Mouse (Mus musculus): ENCODE measurements at regions not wholly inside any gene's neighbourhood (a gene's known extent, or its start where the extent isn't known, plus 50 kb on each side); places are given as distances from the start of the nearest gene placed in this dataset.

GRCm38 (mm10) chr7:95682521-95682920 lies 488.5 kb upstream of the Tenm4 start:
- 52% methylated on average over 3 of the region's 3 CpGs for WGBS
- TF ChIP-seq CTCF (IDR thresholded peaks at IDR 0.05; ENCODE audit: low read depth), result no peak
- DNase-seq (ENCODE audit: low spot score), result no peak

DNA sequence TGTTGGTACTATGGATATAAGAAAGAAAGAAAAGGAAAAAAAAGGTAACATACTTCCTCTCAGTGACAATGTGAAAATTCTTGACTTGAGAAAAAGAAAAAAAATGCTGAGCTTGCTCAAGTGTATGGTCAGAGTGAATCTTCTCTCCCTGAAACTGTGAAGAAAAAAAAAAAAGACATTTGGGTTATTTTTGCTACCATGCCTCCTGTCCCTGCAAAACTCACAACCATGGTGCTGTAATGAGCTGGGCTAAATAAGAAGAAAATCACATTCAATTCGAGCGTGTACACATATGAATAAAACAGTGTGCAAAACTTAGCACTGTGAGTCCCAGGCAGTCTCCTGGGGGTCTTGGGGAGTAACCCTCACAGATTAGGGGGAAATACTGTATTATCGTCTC lies 483.3 kb upstream of the Tenm4 start:
- no peak overlapping the region for H3K4me2 ChIP-seq (ENCODE audit: low read length)
- H3K9ac ChIP-seq (ENCODE audit: low read depth, low read length), result no peak overlapping the region
- H3K27me3 ChIP-seq (ENCODE audit: insufficient read depth, low read length), result no peaks in the 10 kb centered on the region
- ATAC-seq (replicated peaks; ENCODE audit: low FRiP score, low read depth), result no peak
- no peaks in the 10 kb centered on the region for H3K36me3 ChIP-seq (ENCODE audit: insufficient read depth, low read length)
- 75% methylated on average over 3 of the region's 3 CpGs for WGBS
- H3K4me3 ChIP-seq (replicated peaks; ENCODE audit: low read depth, low read length), result no peak overlapping the region
- H3K4me1 ChIP-seq (replicated peaks; ENCODE audit: insufficient read depth, low read length), result no peaks in the 10 kb centered on the region
- H3K9me3 ChIP-seq (replicated peaks; ENCODE audit: low read length), result no peaks in the 10 kb centered on the region
- H3K27ac ChIP-seq, result no peak overlapping the region
- DNase-seq (ENCODE audit: low spot score), result no peak
- no peak for TF ChIP-seq CTCF (IDR thresholded peaks at IDR 0.05; ENCODE audit: low read depth)

More at GRCm38 (mm10) chr7:95682521-95682920, 488.5 kb upstream of the Tenm4 start:
- Histone ChIP-seq H3K4me3 (replicated peaks; ENCODE audit: low read depth, low read length) (no peak overlapping the region), H3K4me1 (replicated peaks; ENCODE audit: insufficient read depth, low read length) (no peaks in the 10 kb centered on the region), H3K27me3 (ENCODE audit: insufficient read depth, low read length) (no peaks in the 10 kb centered on the region), H3K4me2 (ENCODE audit: low read length) (no peak overlapping the region), H3K27ac (no peak overlapping the region), H3K36me3 (ENCODE audit: insufficient read depth, low read length) (no peaks in the 10 kb centered on the region), H3K9me3 (replicated peaks; ENCODE audit: low read length) (no peaks in the 10 kb centered on the region), H3K9ac (ENCODE audit: low read depth, low read length) (no peak overlapping the region)
- no peak for ATAC-seq (replicated peaks; ENCODE audit: low FRiP score, low read depth)

DNA sequence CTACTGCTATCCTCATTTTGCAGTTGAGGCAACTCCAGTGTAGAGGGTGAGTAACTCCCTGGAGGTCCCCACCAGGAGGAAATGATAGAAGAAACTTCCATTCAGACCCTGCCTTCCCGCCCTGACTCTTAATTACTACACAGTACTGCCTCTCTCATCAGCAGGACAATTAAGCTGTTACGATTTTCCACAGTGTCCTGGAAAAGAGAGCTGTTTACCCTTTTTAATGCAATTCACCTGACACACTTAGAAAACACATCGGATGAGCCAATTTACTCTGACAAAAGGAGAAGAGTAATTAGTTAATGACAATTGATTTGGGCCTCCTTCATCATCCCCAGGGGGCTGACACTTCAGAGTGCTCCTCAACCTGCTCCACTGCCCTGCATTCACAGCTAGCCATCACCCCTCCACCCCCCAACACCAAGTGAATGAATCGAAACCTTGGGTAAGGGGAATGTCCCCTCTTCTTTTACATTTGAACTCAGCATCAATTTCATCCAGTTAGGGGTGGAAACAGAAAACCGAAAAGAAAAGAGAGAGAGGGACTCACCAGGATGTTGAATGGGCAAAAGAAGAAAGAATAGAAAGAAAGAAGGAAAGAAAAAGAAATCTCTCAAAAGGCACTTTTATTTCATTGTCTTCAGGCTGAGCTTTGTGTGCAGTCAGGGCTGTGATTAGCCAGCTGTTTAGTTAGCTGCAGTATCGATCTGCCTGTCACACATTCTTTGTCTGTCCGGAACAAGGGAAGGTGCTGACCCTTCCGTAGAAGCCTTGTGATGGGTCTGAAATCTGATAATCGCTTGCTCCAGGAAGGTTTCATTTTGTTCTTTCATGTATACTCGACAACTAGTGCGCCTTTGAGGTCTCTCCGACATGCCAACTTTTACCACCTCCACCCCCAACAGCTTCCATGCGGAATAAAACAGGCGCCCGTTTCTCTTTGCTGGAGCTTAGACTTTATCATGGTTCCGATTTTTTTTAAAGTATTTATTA lies 482.6 kb upstream of the Tenm4 start:
- Histone ChIP-seq H3K4me2 (ENCODE audit: low read length) (peak overlapping the region; percentile 58), H3K4me1 (replicated peaks; ENCODE audit: insufficient read depth, low read length) (no peaks in the 10 kb centered on the region), H3K9ac (ENCODE audit: low read depth, low read length) (peak overlapping the region; percentile 32; the same call in 1 of the 2 replicates), H3K9me3 (replicated peaks; ENCODE audit: low read length) (no peaks in the 10 kb centered on the region), H3K36me3 (ENCODE audit: insufficient read depth, low read length) (no peaks in the 10 kb centered on the region), H3K27me3 (ENCODE audit: insufficient read depth, low read length) (no peaks in the 10 kb centered on the region), H3K27ac (no peak overlapping the region), H3K4me3 (replicated peaks; ENCODE audit: low read depth, low read length) (peak overlapping the region; percentile 30)
- TF ChIP-seq CTCF (IDR thresholded peaks at IDR 0.05; ENCODE audit: low read depth), result no peak
- peak; percentile 33 for DNase-seq (ENCODE audit: low spot score)
- no peak for ATAC-seq (replicated peaks; ENCODE audit: low FRiP score, low read depth)
- WGBS, result 13% methylated on average over 16 of the region's 16 CpGs

DNA sequence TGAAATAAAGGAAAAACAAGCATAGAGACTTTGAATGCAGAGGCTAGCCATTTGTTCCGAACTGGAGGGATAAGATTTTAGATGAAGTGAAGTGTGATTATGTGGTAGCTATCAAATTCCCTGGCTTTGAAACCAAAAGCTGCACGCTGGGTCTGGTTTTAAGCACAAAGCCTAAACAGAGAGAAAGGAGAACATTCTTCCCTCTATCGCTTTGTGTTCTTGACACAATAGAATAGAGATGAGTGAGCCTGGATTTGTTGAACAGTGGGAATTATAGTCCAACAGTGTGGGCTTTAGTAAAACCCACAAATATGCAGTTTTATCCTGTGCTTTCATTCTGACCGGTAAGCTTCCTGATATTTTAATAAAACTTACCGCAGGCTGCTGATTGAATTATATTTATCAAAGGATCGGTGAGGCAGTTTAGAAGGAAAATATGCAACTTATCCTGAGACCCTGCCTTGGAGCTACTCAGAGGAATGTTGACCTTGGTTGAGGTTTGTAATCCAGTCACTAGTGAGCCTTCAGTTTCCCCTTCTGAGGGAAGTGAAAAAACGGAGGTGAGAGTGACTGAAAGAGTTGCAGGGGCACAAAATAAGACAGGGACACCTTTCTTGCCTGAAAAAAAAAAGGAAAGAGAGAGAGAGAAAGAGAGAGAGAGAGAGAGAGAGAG lies 481.7 kb upstream of the Tenm4 start:
- 27% methylated on average over 7 of the region's 7 CpGs for WGBS
- H3K4me2 ChIP-seq (ENCODE audit: low read length), result peak overlapping the region; percentile 58
- no peak overlapping the region for H3K9ac ChIP-seq (ENCODE audit: low read depth, low read length)
- H3K27me3 ChIP-seq (ENCODE audit: insufficient read depth, low read length), result no peaks in the 10 kb centered on the region
- DNase-seq (ENCODE audit: low spot score), result peak; percentile 38
- no peaks in the 10 kb centered on the region for H3K4me1 ChIP-seq (replicated peaks; ENCODE audit: insufficient read depth, low read length)
- TF ChIP-seq CTCF (IDR thresholded peaks at IDR 0.05; ENCODE audit: low read depth), result no peak
- no peak for ATAC-seq (replicated peaks; ENCODE audit: low FRiP score, low read depth)
- H3K27ac ChIP-seq, result no peak overlapping the region
- H3K36me3 ChIP-seq (ENCODE audit: insufficient read depth, low read length), result no peaks in the 10 kb centered on the region
- no peaks in the 10 kb centered on the region for H3K9me3 ChIP-seq (replicated peaks; ENCODE audit: low read length)
- peak overlapping the region; percentile 30 for H3K4me3 ChIP-seq (replicated peaks; ENCODE audit: low read depth, low read length)

DNA sequence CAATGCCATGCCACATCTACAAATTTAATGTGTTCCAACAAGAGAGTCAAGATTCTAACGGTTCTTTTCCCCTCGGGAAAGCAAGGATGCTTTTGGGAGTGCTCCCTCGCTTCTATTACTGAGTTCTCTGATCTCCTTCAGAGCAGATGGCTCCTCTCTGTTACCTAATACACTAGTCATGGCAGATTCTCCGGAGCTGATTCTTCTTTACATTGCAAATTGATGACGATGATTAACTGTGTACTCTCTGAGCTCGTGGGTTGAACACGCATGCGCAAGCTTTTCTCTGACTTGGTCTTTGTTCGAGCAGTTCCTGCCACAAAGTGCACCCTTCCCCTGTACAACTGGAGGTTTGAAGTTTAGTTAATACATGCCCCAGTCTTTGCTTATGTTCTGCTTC lies 471.5 kb upstream of the Tenm4 start:
- Histone ChIP-seq H3K27me3 (ENCODE audit: insufficient read depth, low read length) (no peaks in the 10 kb centered on the region), H3K4me3 (replicated peaks; ENCODE audit: low read depth, low read length) (no peak overlapping the region), H3K9me3 (replicated peaks; ENCODE audit: low read length) (no peaks in the 10 kb centered on the region), H3K4me1 (replicated peaks; ENCODE audit: insufficient read depth, low read length) (no peaks in the 10 kb centered on the region), H3K27ac (no peak overlapping the region), H3K36me3 (ENCODE audit: insufficient read depth, low read length) (no peaks in the 10 kb centered on the region), H3K4me2 (ENCODE audit: low read length) (no peak overlapping the region), H3K9ac (ENCODE audit: low read depth, low read length) (no peak overlapping the region)
- no peak for TF ChIP-seq CTCF (IDR thresholded peaks at IDR 0.05; ENCODE audit: low read depth)
- ATAC-seq (replicated peaks; ENCODE audit: low FRiP score, low read depth), result no peak
- DNase-seq (ENCODE audit: low spot score), result no peak
- WGBS, result 67% methylated on average over 9 of the region's 9 CpGs

- Histone ChIP-seq H3K4me2 (ENCODE audit: low read length) (no peak overlapping the region), H3K27ac (no peak overlapping the region), H3K9ac (ENCODE audit: low read depth, low read length) (no peak overlapping the region), H3K4me1 (replicated peaks; ENCODE audit: insufficient read depth, low read length) (no peaks in the 10 kb centered on the region), H3K9me3 (replicated peaks; ENCODE audit: low read length) (no peaks in the 10 kb centered on the region), H3K4me3 (replicated peaks; ENCODE audit: low read depth, low read length) (no peak overlapping the region), H3K27me3 (ENCODE audit: insufficient read depth, low read length) (no peaks in the 10 kb centered on the region), H3K36me3 (ENCODE audit: insufficient read depth, low read length) (no peaks in the 10 kb centered on the region)
- no peak for DNase-seq (ENCODE audit: low spot score)
- no peak for TF ChIP-seq CTCF (IDR thresholded peaks at IDR 0.05; ENCODE audit: low read depth)
- 79% methylated on average over 7 of the region's 7 CpGs for WGBS
- ATAC-seq (replicated peaks; ENCODE audit: low FRiP score, low read depth), result no peak
Measured at GRCm38 (mm10) chr7:95710088-95710487, 461.0 kb upstream of the Tenm4 start.

Measured in kidney, postnatal 0 days (tissue).